Mouse (Mus musculus) embryonic fibroblast, embryonic 13.5 days (primary cell): ENCODE data around the gene Ptk6.

Source experiments
- CTCF ChIP-seq: IDR thresholded peaks from 2 replicates; pipeline ENCODE4 v1.5.1; 2011; ENCODE audit warnings: mild to moderate bottlenecking, control low read depth, low read length, moderate library complexity, borderline replicate concordance; ENCODE audit not compliant: insufficient read depth
- POLR2A ChIP-seq: IDR thresholded peaks from 2 replicates; pipeline ENCODE4 v1.6.1; 2011; ENCODE audit warnings: low read depth, mild to moderate bottlenecking, control low read depth, low read length, moderate library complexity

- TF ChIP-seq CTCF (no peak), POLR2A (no peak)
Measured at GRCm38 (mm10) chr2:181152701-181153100, 49.9 kb downstream of the Ptk6 start.
